ENCODE assay signal across 27 mouse cellular contexts in the genomic region with DNA sequence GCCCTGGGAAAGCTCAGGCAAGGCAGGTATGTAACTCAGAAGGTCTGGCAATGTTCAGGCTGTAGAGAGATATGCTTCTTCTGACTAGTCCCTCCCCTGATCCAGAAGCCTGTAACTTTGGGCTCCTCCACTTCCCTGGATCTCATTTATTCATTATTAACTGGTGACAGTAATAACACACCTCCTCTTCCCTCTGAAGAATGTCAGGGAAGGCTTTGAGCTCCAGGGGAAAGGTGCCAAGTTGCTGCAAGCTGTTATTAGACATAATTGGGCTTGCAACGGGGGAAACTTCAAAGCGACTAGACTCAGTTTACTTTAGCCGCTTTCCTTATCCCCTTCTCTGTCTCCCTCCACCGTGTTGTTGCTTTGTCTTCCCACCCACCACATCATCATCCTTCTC.
DNase-seq lines count a peak whose midpoint lies in the region; ATAC-seq and TF ChIP-seq lines count a peak whose summit lies in the region.
"Had no signal": no experiment of that assay in that cellular context is flagged by ENCODE, and none has a peak within 500 bp of the region (broad histone marks: within the 10 kb centered on the region; RNA-seq: fewer than 3 reads in every experiment).

No protein-coding gene starts in this region.

- H3K4me2 ChIP-seq in forebrain, postnatal 0 days (ENCODE audit: low read depth), result no peak overlapping the region
- no peak overlapping the region for H3K4me2 ChIP-seq in forebrain, embryonic 15.5 days (replicated peaks)
- H3K4me2 ChIP-seq in lung, embryonic 16.5 days (ENCODE audit: low read depth, low read length), result no peak overlapping the region
- no peak overlapping the region for H3K4me2 ChIP-seq in stomach, postnatal 0 days (replicated peaks; ENCODE audit: low read depth)
- H3K4me2 ChIP-seq: embryonic facial prominence, embryonic 12.5 days; forebrain, embryonic 13.5 days; heart, embryonic 13.5 days; hindbrain, embryonic 12.5 days; hindbrain, embryonic 15.5 days; intestine, embryonic 15.5 days had no signal

- no peaks in the 10 kb centered on the region for H3K27me3 ChIP-seq in forebrain, postnatal 0 days (ENCODE audit: insufficient read depth, low read length)
- H3K27me3 ChIP-seq in forebrain, embryonic 15.5 days, result no peaks in the 10 kb centered on the region
- no peaks in the 10 kb centered on the region for H3K27me3 ChIP-seq in lung, embryonic 16.5 days (ENCODE audit: control insufficient read depth, insufficient read depth, low read depth, low read length)
- H3K27me3 ChIP-seq in stomach, postnatal 0 days (ENCODE audit: control insufficient read depth, insufficient read depth, low read length), result no peaks in the 10 kb centered on the region
- H3K27me3 ChIP-seq: embryonic facial prominence, embryonic 12.5 days; forebrain, embryonic 13.5 days; hindbrain, embryonic 12.5 days; hindbrain, embryonic 15.5 days; intestine, embryonic 15.5 days; Patski had no signal

- no peaks in the 10 kb centered on the region for H3K4me1 ChIP-seq in forebrain, postnatal 0 days (ENCODE audit: insufficient read depth)
- H3K4me1 ChIP-seq in forebrain, embryonic 15.5 days, result no peaks in the 10 kb centered on the region
- peaks cover 9% of the 10 kb centered on the region for H3K4me1 ChIP-seq in lung, embryonic 16.5 days (replicated peaks; ENCODE audit: control insufficient read depth, insufficient read depth, low read length)
- 0 out of 2 replicates have a peak, but pooled peaks cover 3% of the 10 kb centered on the region for H3K4me1 ChIP-seq in stomach, postnatal 0 days (replicated peaks; ENCODE audit: control insufficient read depth, insufficient read depth)
- H3K4me1 ChIP-seq: embryonic facial prominence, embryonic 12.5 days; forebrain, embryonic 10.5 days; forebrain, embryonic 13.5 days; heart, embryonic 10.5 days; heart, embryonic 13.5 days; hindbrain, embryonic 12.5 days; hindbrain, embryonic 15.5 days; intestine, embryonic 15.5 days had no signal

- no peak overlapping the region for H3K9ac ChIP-seq in forebrain, postnatal 0 days
- no peak overlapping the region for H3K9ac ChIP-seq in forebrain, embryonic 15.5 days (replicated peaks)
- H3K9ac ChIP-seq in lung, embryonic 16.5 days (ENCODE audit: low read length), result no peak overlapping the region
- H3K9ac ChIP-seq in stomach, postnatal 0 days (ENCODE audit: low read length), result no peak overlapping the region
- H3K9ac ChIP-seq: embryonic facial prominence, embryonic 12.5 days; forebrain, embryonic 13.5 days; heart, embryonic 13.5 days; hindbrain, embryonic 12.5 days; hindbrain, embryonic 15.5 days; intestine, embryonic 15.5 days had no signal

- no peak for TF ChIP-seq CTCF in forebrain, postnatal 0 days (IDR thresholded peaks at IDR 0.05; ENCODE audit: low read depth)
- TF ChIP-seq CTCF in brain, embryonic 14.5 days (IDR thresholded peaks at IDR 0.05; ENCODE audit: borderline replicate concordance, extremely low read depth, insufficient read depth, insufficient read length), result no peak
- TF ChIP-seq CTCF in stomach, postnatal 0 days (IDR thresholded peaks at IDR 0.05; ENCODE audit: low read depth), result no peak

- no peak overlapping the region for H3K4me3 ChIP-seq in forebrain, postnatal 0 days (ENCODE audit: low read depth, low read length)
- no peak overlapping the region for H3K4me3 ChIP-seq in forebrain, embryonic 15.5 days
- H3K4me3 ChIP-seq in lung, embryonic 16.5 days (ENCODE audit: low read length), result no peak overlapping the region
- H3K4me3 ChIP-seq in stomach, postnatal 0 days (ENCODE audit: low read depth, low read length), result no peak overlapping the region
- H3K4me3 ChIP-seq: embryonic facial prominence, embryonic 12.5 days; forebrain, embryonic 10.5 days; forebrain, embryonic 13.5 days; heart, adult 2 months; heart, embryonic 10.5 days; heart, embryonic 13.5 days; hindbrain, embryonic 12.5 days; hindbrain, embryonic 15.5 days; intestine, embryonic 15.5 days had no signal

- H3K27ac ChIP-seq in forebrain, postnatal 0 days (ENCODE audit: low read depth, low read length), result no peak overlapping the region
- H3K27ac ChIP-seq in forebrain, embryonic 15.5 days (replicated peaks), result no peak overlapping the region
- peak overlapping the region; percentile 32; the same call in 1 of the 2 replicates for H3K27ac ChIP-seq in lung, embryonic 16.5 days (ENCODE audit: low read length)
- H3K27ac ChIP-seq in stomach, postnatal 0 days (replicated peaks), result peak overlapping the region; percentile 69
- H3K27ac ChIP-seq: embryonic facial prominence, embryonic 12.5 days; forebrain, embryonic 10.5 days; forebrain, embryonic 13.5 days; heart, adult 2 months; heart, embryonic 10.5 days; heart, embryonic 13.5 days; hindbrain, embryonic 12.5 days; hindbrain, embryonic 15.5 days; intestine, embryonic 15.5 days had no signal

- WGBS in forebrain, postnatal 0 days, result 59% methylated on average over 4 of the region's 4 CpGs
- WGBS in forebrain, embryonic 15.5 days, result 66% methylated on average over 4 of the region's 4 CpGs
- 39% methylated on average over 4 of the region's 4 CpGs for WGBS in lung, embryonic 16.5 days
- 53% methylated on average over 4 of the region's 4 CpGs for WGBS in stomach, postnatal 0 days

- peak; percentile 68; the same call in 1 of the 2 replicates for ATAC-seq in forebrain, postnatal 0 days
- no peak for ATAC-seq in forebrain, embryonic 15.5 days (replicated peaks)
- no peak for ATAC-seq in lung, embryonic 16.5 days (ENCODE audit: low read depth)
- no peak for ATAC-seq in stomach, postnatal 0 days (ENCODE audit: low FRiP score, low TSS enrichment)
- ATAC-seq in inflammation-experienced regulatory T-cells, adult 6 months, result no peak
- ATAC-seq: forebrain, embryonic 13.5 days had no signal

- H3K36me3 ChIP-seq in forebrain, postnatal 0 days (ENCODE audit: insufficient read depth), result no peaks in the 10 kb centered on the region
- no peaks in the 10 kb centered on the region for H3K36me3 ChIP-seq in forebrain, embryonic 15.5 days
- H3K36me3 ChIP-seq in lung, embryonic 16.5 days (ENCODE audit: control insufficient read depth, insufficient read depth, low read length), result no peaks in the 10 kb centered on the region
- no peaks in the 10 kb centered on the region for H3K36me3 ChIP-seq in stomach, postnatal 0 days (ENCODE audit: control insufficient read depth, insufficient read depth, low read length)
- H3K36me3 ChIP-seq: embryonic facial prominence, embryonic 12.5 days; forebrain, embryonic 10.5 days; G1E; heart, embryonic 10.5 days; heart, embryonic 13.5 days; hindbrain, embryonic 12.5 days; hindbrain, embryonic 15.5 days; intestine, embryonic 15.5 days had no signal

- peak; percentile 39 for DNase-seq in forebrain, postnatal 0 days
- no peak for DNase-seq in lung, adult 18-20 months
- peak; percentile 13 for DNase-seq in brain, embryonic 14.5 days (ENCODE audit: low read depth)
- no peak for DNase-seq in stomach, postnatal 0 days (ENCODE audit: low spot score)
- DNase-seq: adrenal gland, adult 2 months; adrenal gland, postnatal 14 days; B cell, adult 2 months; cerebellum, adult 18-20 months; cerebellum, adult 9-10 months; cerebellum, postnatal 14 days; gastrocnemius, postnatal 36 days; heart, adult 2 months; heart, postnatal 14 days; heart, postnatal 4 days had no signal

- no peak for TF ChIP-seq POLR2A in brain, embryonic 14.5 days (IDR thresholded peaks at IDR 0.05; ENCODE audit: borderline replicate concordance, extremely low read depth, insufficient read depth, insufficient read length, poor library complexity, severe bottlenecking)

- no peak for TF ChIP-seq EP300 in stomach, postnatal 0 days (optimal IDR thresholded peaks at IDR 0.05)

- H3K9me3 ChIP-seq in forebrain, postnatal 0 days (ENCODE audit: low read length), result no peaks in the 10 kb centered on the region
- no peaks in the 10 kb centered on the region for H3K9me3 ChIP-seq in forebrain, embryonic 15.5 days
- no peaks in the 10 kb centered on the region for H3K9me3 ChIP-seq in lung, embryonic 16.5 days (ENCODE audit: control insufficient read depth, low read length)
- no peaks in the 10 kb centered on the region for H3K9me3 ChIP-seq in stomach, postnatal 0 days (ENCODE audit: control insufficient read depth, low read length)
- H3K9me3 ChIP-seq: embryonic facial prominence, embryonic 12.5 days; forebrain, embryonic 10.5 days; forebrain, embryonic 13.5 days; G1E; heart, embryonic 10.5 days; heart, embryonic 13.5 days; hindbrain, embryonic 12.5 days; hindbrain, embryonic 15.5 days; intestine, embryonic 15.5 days had no signal

Comparison
In these comparisons a context has a peak if more than half of its experiments do, and no peak if none do; other contexts are left out.
1. DNase-seq: peak in forebrain, postnatal 0 days (single experiment) and brain, embryonic 14.5 days (single experiment); none in lung, adult 18-20 months (0 of 2) and stomach, postnatal 0 days (single experiment).
2. H3K27ac ChIP-seq: peak in lung, embryonic 16.5 days (single experiment) and stomach, postnatal 0 days (single experiment); none in forebrain, postnatal 0 days (single experiment) and forebrain, embryonic 15.5 days (single experiment).